Mouse (Mus musculus) brain, embryonic 18.5 days (tissue): Measurements from ENCODE around the gene Rab9.
A peak's percentile ranks its signal among the peaks of the same experiment; 100 is the strongest.

ENCODE experiments used
- DNase-seq: peaks from one replicate; pipeline ENCODE4 v3.0.0-alpha.2; 2012; ENCODE audit warnings: low read depth, low spot score

Rab9 gene

GRCm38 (mm10) chrX:166453532-166453931 is 26.1 kb downstream of the Rab9 start:
- no peak for DNase-seq

GRCm38 (mm10) chrX:166444552-166444951 is 35.1 kb downstream of the Rab9 start:
- no peak for DNase-seq

- peak; percentile 76 for DNase-seq
Observed at GRCm38 (mm10) chrX:166440616-166441063, 39.0 kb downstream of the Rab9 start, which contains the start of gene Ofd1. Ofd1 (minus strand) TSS chrX:166440704.

GRCm38 (mm10) chrX:166440036-166440615 is 39.5 kb downstream of the Rab9 start, which contains the start of gene Trappc2:
Trappc2 (plus strand) TSS chrX:166440574.
- no peak for DNase-seq

- no peak for DNase-seq
Observed at GRCm38 (mm10) chrX:166434812-166435211, 44.9 kb downstream of the Rab9 start.

DNA sequence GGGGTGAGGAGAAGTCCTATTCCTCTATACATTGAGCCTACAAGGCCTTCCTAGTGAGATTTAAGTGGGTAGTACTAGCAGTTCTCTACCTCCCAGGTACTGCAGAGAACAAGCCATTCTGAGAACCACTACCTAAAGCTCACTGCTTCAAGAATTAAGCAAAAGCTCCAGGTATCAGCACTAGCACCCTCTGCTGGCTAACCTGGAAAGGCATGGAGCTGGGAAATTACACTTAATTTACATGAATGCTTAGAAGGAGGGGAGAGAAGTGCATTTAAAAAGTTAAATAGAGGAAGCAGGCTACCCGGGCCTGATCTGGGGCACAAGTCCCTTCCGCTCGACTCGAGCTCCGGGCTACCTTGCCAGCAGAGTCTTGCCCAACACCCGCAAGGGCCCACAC is 63.5 kb downstream of the Rab9 start:
- DNase-seq, result no peak

GRCm38 (mm10) chrX:166407865-166408264 is 71.8 kb downstream of the Rab9 start:
- DNase-seq, result no peak
